Mouse (Mus musculus): ENCODE measurements around the gene Qprt. TPM values are rescaled to one million over a fixed set of nuclear protein-coding genes. Genes with fewer than 3 reads are reported as not detected.
"Not testable (repeated sequence)": the region's sequence is repeated elsewhere in the genome, so short reads cannot be mapped to it uniquely, and the experiment has no call there.

Qprt gene
- total RNA-seq, 2 experiments from 2014 or later: 0.31 to 0.53 TPM

GRCm38 (mm10) chr7:127088901-127089845 lies 32.9 kb downstream of the Qprt start:
- intact Hi-C loops (cut with DNase I): no loop called here
- TF ChIP-seq CTCF (IDR thresholded peaks at IDR 0.05): no peak
- H3K27ac ChIP-seq: peak overlapping the region; percentile 41
- peak overlapping the region; percentile 57 for H3K4me3 ChIP-seq
- no peak for DNase-seq

DNA sequence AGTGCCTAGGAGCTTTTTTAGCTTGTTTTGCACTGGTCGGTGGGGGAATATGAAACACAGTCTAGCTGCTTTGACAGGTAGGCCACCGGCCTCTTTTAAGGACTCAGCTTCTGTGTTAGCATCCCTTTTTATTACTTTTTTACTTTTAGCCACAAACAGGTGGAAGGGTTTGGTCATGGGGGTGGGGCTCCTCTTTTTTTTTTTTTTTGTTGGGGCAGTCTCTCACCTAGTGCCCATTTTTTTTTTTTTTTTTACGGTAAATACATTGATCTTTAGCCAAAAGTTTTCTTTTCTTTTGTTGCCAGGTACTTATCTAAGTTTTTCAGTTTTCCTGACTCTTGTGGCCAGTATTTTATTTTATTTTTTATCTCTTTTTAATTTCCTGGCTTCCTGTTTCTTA lies 33.9 kb downstream of the Qprt start:
- H3K4me3 ChIP-seq: no peak overlapping the region
- intact Hi-C loops (cut with DNase I): no loop called here
- DNase-seq: no peak
- no peak for TF ChIP-seq CTCF (IDR thresholded peaks at IDR 0.05)
- H3K27ac ChIP-seq: no peak overlapping the region

GRCm38 (mm10) chr7:127087278-127088010 lies 34.6 kb downstream of the Qprt start, which contains the start of gene Zg16:
Gene Zg16, minus strand, starts transcription at chr7:127087328.
- H3K27ac ChIP-seq; H3K4me3 ChIP-seq; intact Hi-C loops (cut with DNase I); DNase-seq: not testable (repeated sequence)

- H3K27ac ChIP-seq; intact Hi-C loops (cut with DNase I); DNase-seq; H3K4me3 ChIP-seq: not testable (repeated sequence)
Measured at GRCm38 (mm10) chr7:127085751-127086150, 36.3 kb downstream of the Qprt start.

- Histone ChIP-seq H3K4me3 (no peak overlapping the region), H3K27ac (no peak overlapping the region)
- intact Hi-C loops (cut with DNase I): no loop called here
- TF ChIP-seq CTCF (IDR thresholded peaks at IDR 0.05): no peak
- DNase-seq: no peak
Measured at GRCm38 (mm10) chr7:127084794-127085193, 37.2 kb downstream of the Qprt start.

DNA sequence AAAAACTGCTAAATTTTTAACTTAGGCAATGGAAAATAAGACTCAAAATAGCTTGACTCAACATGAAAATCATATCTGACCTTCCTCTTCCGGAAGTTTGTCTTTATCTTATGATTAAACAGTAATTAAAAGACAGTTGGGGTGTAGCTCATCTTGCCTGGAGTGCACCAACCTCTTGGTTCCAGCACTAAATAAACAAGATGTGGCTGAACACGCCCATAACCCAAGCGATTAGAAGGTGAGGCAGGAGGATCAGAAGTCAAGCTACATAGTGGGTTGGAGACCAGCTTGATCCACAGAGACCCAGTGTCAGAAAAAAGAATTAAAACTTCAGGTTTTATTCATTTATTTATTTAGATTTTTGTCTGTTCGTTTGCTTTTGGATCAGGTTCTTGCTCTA lies 38.3 kb downstream of the Qprt start:
- DNase-seq: no peak
- no peak for TF ChIP-seq CTCF (IDR thresholded peaks at IDR 0.05)
- intact Hi-C loops (cut with DNase I): no loop called here
- Histone ChIP-seq H3K4me3 (no peak overlapping the region), H3K27ac (no peak overlapping the region)

DNA sequence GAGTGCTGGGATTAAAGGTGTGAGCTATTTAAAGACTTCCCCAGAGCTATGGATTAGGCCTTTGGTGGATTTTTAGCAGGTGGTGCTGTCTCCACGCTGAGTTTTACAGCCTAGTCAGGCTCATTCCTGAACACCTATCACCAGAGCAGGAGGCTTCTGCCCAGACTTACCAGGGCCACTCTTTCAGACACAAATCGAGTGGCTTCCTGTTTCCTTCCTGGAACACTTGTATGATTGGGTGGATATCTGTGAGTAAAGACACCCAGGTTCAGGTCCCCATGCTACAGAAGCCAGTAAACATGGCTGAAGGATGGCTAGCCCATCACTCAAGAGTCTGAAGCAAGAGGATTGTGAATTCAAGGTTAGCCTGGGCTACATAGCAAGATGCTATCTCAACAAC lies 39.0 kb downstream of the Qprt start:
- DNase-seq: no peak
- intact Hi-C loops (cut with DNase I): no loop called here

GRCm38 (mm10) chr7:127082271-127082670 lies 39.8 kb downstream of the Qprt start:
- intact Hi-C loops (cut with DNase I): no loop called here
- TF ChIP-seq CTCF (IDR thresholded peaks at IDR 0.05): no peak
- no peak for DNase-seq
- H3K4me3 ChIP-seq: no peak overlapping the region
- no peak overlapping the region for H3K27ac ChIP-seq

More for the DNA sequence above, 39.0 kb downstream of the Qprt start:
- H3K27ac ChIP-seq: no peak overlapping the region
- H3K4me3 ChIP-seq: no peak overlapping the region
- no peak for TF ChIP-seq CTCF (IDR thresholded peaks at IDR 0.05)

GRCm38 (mm10) chr7:127080045-127080444 lies 42.0 kb downstream of the Qprt start:
- TF ChIP-seq CTCF (IDR thresholded peaks at IDR 0.05): no peak
- H3K27ac ChIP-seq: no peak overlapping the region
- no peak overlapping the region for H3K4me3 ChIP-seq
- intact Hi-C loops (cut with DNase I): no loop called here
- no peak for DNase-seq

DNA sequence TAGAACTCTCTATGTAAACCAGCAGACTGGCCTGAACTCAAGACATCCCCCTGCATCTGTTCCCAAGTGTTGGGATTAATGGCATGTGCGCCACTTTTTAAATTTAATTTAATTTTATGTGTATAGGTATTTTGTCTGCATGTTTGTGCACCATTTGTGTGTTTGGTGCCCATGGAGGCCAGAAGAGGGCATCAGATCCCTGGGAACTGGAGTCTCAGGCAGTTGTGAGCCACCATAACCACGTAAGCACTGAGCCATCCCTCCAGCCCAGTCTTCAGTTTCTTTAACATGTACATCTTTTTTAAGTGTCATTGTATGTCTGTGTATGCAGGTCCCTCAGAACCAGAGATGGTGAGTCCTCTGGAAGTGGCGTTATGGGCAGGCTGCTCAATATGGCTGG lies 44.3 kb downstream of the Qprt start:
- DNase-seq: no peak
- Histone ChIP-seq H3K4me3 (no peak overlapping the region), H3K27ac (no peak overlapping the region)
- intact Hi-C loops (cut with DNase I): no loop called here
- TF ChIP-seq CTCF (IDR thresholded peaks at IDR 0.05): no peak

GRCm38 (mm10) chr7:127076188-127076587 lies 45.8 kb downstream of the Qprt start:
- H3K27ac ChIP-seq: no peak overlapping the region

DNA sequence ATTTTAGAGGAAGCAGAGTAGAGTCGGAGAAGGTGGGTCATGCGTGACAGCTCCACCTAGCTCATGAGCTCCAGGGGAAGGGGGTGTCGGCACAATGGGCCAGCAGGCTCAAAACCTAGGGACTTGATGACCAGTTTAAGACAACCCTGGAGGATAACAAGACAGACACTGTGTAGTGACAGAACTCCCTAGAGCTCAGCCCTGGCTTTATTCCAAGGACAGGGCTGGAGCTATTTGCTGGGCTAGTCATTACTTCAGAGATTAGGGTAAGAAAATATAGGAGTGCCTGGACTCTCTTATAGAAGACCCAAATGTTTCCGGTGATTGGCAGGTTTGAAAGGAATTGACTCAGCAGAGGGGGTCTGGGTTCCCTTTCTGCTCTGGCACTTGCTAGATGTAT lies 48.8 kb downstream of the Qprt start:
- no peak for TF ChIP-seq CTCF (IDR thresholded peaks at IDR 0.05)
- no peak overlapping the region for H3K27ac ChIP-seq
- DNase-seq: no peak
- intact Hi-C loops (cut with DNase I): no loop called here
- H3K4me3 ChIP-seq: no peak overlapping the region

More at GRCm38 (mm10) chr7:127076188-127076587, 45.8 kb downstream of the Qprt start:
- no peak for TF ChIP-seq CTCF (IDR thresholded peaks at IDR 0.05)
- intact Hi-C loops (cut with DNase I): no loop called here
- DNase-seq: no peak
- no peak overlapping the region for H3K4me3 ChIP-seq

DNA sequence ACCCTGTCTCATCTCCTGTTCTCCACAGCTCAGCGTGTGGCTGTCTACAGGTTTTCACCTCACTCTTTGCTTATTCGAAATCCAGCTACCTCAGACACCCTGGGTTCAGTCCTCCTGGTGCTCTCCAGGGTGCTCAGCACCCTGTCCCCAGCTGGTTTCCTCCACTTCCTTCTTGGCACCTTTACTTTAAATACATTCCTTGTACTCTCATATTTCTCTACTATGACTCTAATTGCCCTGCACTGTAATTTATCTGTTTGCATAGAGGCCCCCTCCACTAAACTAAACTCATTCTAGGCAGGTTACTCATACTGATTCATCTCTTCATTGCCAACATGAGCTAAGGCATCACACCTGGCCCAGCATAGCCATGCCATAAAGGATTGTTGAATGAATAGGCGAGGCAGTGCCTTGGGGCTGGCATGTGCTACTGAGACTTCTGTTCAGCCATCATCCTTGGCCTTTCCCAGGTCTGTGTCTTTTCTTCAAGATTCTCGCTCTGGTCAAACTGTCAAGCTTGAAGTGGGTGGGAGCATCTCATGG lies 51.1 kb downstream of the Qprt start:
- Histone ChIP-seq H3K27ac (no peak overlapping the region), H3K4me3 (no peak overlapping the region)
- intact Hi-C loops (cut with DNase I): no loop called here
- no peak for TF ChIP-seq CTCF (IDR thresholded peaks at IDR 0.05)
- no peak for DNase-seq

Data from gastrocnemius, adult 2 months (tissue).